Mouse (Mus musculus): Measurements from ENCODE around the gene Ppm1n. TPM values are rescaled to one million over a fixed set of nuclear protein-coding genes. Genes with fewer than 3 reads are reported as not detected.

The Ppm1n gene
- polyA plus RNA-seq, 1 experiment: 11.8 TPM

DNA sequence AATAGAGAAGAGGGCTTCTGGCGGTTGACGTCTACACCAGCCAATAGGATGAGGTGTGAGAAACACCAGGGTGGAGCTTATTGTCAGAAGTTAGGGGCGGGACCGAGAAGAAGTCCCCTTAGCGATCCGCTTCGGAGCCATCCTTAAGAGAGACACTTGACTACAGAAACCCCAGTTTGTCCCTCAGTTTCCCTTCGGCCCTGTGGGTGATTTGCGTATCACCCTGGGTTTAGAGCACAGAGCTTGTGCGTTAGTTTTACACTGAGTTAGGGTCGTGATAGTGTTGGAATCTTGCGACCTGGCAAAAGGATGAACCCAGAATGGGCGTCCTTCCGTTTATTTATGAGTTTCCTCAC is 51.1 kb downstream of the Ppm1n start:
- Histone ChIP-seq H3K36me3 (ENCODE audit: control insufficient read depth, insufficient read depth, low read length) (peaks cover 4% of the 10 kb centered on the region; the same call in 1 of the 2 replicates), H3K4me3 (ENCODE audit: low read depth, low read length) (peak overlapping the region; percentile 67), H3K4me1 (ENCODE audit: control insufficient read depth, insufficient read depth, insufficient read length, low read length) (peaks cover 53% of the 10 kb centered on the region; the same call in 1 of the 2 replicates), H3K27me3 (ENCODE audit: control insufficient read depth, insufficient read depth, low read length) (no peaks in the 10 kb centered on the region), H3K27ac (ENCODE audit: insufficient read depth, low read depth, low read length) (peak overlapping the region; percentile 97)
- TF ChIP-seq POLR2A (IDR thresholded peaks at IDR 0.05; ENCODE audit: low read depth, low read length) (peak; percentile 72; the same call in 1 of the 2 replicates), CTCF (IDR thresholded peaks at IDR 0.05; ENCODE audit: extremely low read depth, insufficient read length, insufficient replicate concordance, low read depth, low read length) (no peak)
- 0% methylated on average over 14 of the region's 14 CpGs for WGBS

DNA sequence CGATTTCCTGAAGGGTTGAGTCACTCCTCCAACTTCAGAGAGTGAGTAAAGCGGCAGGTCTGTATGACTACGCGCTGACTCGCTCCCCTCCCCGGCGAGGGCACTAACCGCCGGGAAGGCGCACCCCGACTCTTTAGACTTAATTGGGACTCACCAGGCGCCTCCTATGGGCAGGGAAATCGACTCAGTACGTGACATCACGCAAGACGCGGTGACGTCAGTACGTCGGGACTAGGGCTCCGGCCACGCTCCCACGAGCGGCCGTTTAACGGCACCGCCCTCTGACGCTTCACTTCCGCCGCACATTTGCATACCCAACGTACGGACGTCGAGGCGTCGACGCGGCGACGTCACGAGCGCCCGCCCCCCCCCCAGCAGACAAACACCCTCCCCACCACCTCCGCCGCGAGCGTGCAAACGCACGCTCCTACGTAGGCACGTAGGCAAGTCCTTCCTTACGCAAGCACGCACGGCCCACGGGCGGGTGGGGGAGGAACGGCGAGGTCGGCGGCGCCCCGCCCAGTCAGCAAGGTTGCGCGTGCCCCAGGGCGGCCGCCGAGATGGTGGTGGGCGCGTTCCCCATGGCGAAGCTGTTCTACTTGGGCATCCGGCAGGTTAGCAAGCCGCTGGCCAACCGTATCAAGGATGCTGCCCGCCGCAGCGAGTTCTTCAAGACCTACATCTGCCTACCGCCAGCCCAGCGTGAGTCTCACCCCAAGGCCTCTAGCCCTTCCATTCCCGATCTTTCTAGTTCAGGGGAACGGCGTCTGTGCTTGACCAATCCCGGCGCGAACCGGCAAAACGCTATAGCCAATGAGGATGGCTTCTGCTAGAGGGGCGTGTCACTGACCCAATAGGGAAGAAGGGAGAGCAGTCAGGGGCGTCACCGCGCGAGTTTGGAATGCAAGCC is 51.7 kb downstream of the Ppm1n start, which contains the start of gene Opa3:
Gene Opa3 (plus strand): TSS at position 452 of the 910 bp plus-strand sequence.
- TF ChIP-seq POLR2A (IDR thresholded peaks at IDR 0.05; ENCODE audit: low read depth, low read length): peak; percentile 98
- peak; percentile 45; the same call in 1 of the 2 replicates for TF ChIP-seq CTCF (IDR thresholded peaks at IDR 0.05; ENCODE audit: extremely low read depth, insufficient read length, insufficient replicate concordance, low read depth, low read length)
- Histone ChIP-seq H3K4me3 (ENCODE audit: low read depth, low read length) (peak within 1 kb of the TSS; percentile 70), H3K27ac (ENCODE audit: insufficient read depth, low read depth, low read length) (peak within 1 kb of the TSS; percentile 99), H3K4me1 (ENCODE audit: control insufficient read depth, insufficient read depth, insufficient read length, low read length) (peaks cover 51% of the 10 kb centered on the region; the same call in 1 of the 2 replicates), H3K36me3 (ENCODE audit: control insufficient read depth, insufficient read depth, low read length) (peaks cover 4% of the 10 kb centered on the region; the same call in 1 of the 2 replicates), H3K27me3 (ENCODE audit: control insufficient read depth, insufficient read depth, low read length) (no peaks in the 10 kb centered on the region)
- under 1% methylated on average over 91 of the region's 91 CpGs for WGBS

DNA sequence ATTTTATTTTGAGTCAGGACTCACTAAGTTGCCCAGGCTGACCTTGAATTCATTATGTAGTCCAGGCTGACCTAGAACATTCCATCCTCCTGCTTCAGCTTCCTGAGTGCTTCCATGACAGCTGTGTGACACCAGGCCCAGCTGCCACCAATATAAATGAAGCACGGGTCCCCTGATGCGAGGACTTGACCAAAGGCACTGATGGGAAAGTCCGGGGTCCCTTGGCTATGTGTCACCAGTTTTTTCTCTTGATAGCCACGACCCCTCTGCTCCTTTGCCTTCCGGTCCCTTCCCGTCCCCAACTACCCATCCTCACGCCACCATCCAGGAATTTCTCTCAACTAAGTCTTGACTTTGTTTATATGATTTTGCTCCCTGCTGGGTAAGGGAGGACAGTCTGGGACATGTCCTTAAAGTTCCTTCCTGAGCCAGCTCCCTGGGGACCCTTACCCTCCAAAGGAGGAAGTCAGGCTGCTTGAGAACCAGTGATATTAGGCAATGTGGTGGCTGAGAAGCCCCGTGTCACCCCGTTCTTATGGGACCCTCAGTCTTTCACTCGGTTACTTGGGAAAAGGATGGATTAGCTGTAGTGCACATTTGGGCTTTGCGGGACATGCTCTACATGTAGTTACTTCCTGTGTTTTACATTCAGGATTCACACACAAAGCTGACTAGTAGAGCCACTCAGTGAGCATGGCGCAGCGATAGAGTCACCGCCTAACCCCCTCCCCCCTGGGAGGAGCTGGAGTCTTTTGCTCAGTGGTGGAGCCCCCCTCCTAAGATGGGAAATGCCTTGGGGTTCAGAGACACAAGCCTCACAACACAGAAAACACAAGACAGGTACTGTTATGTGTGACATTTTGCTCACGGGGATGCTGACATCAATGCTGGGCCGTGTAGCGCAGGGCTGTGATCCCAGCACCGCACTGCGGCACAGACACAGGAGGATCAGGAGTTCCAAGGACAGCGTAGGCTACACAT is 52.8 kb downstream of the Ppm1n start:
- Histone ChIP-seq H3K4me1 (ENCODE audit: control insufficient read depth, insufficient read depth, insufficient read length, low read length) (peaks cover 42% of the 10 kb centered on the region; the same call in 1 of the 2 replicates), H3K4me3 (ENCODE audit: low read depth, low read length) (peak overlapping the region; percentile 69), H3K27me3 (ENCODE audit: control insufficient read depth, insufficient read depth, low read length) (no peaks in the 10 kb centered on the region), H3K36me3 (ENCODE audit: control insufficient read depth, insufficient read depth, low read length) (peaks cover 4% of the 10 kb centered on the region; the same call in 1 of the 2 replicates), H3K27ac (ENCODE audit: insufficient read depth, low read depth, low read length) (peak overlapping the region; percentile 93)
- WGBS: 23% methylated on average over 20 of the region's 20 CpGs
- TF ChIP-seq CTCF (IDR thresholded peaks at IDR 0.05; ENCODE audit: extremely low read depth, insufficient read length, insufficient replicate concordance, low read depth, low read length): no peak
- TF ChIP-seq POLR2A (IDR thresholded peaks at IDR 0.05; ENCODE audit: low read depth, low read length): no peak

Other genes starting within 250 kb of the Ppm1n start
- gene Rsph6a, start 225.4 kb downstream of the Ppm1n start, polyA plus RNA-seq (2012; rRNA removed): not detected in 2 replicates
- 13.9 and 16.3 TPM in 2 replicates for gene Dmwd, start 203.8 kb downstream of the Ppm1n start, polyA plus RNA-seq (2012; rRNA removed)
- gene Dmpk, start 196.2 kb downstream of the Ppm1n start, polyA plus RNA-seq (2012; rRNA removed): 353 and 387 TPM in 2 replicates
- gene Six5, start 185.5 kb downstream of the Ppm1n start, polyA plus RNA-seq (2012; rRNA removed): 14.1 and 14.5 TPM in 2 replicates
- not detected in 2 replicates for gene Gm4969, start 161.7 kb downstream of the Ppm1n start, polyA plus RNA-seq (2012; rRNA removed)
- gene Fbxo46, start 160.2 kb downstream of the Ppm1n start, polyA plus RNA-seq (2012; rRNA removed): 6.1 and 14.9 TPM in 2 replicates
- gene Qpctl, start 130.8 kb downstream of the Ppm1n start, polyA plus RNA-seq (2012; rRNA removed): 5.5 and 6.6 TPM in 2 replicates
- 13.2 and 25.8 TPM in 2 replicates for gene Snrpd2, start 130.3 kb downstream of the Ppm1n start, polyA plus RNA-seq (2012; rRNA removed)
- gene Gipr, start 113.9 kb downstream of the Ppm1n start, polyA plus RNA-seq (2012; rRNA removed): 0.53 and 0.62 TPM in 2 replicates
- gene Eml2, start 103.6 kb downstream of the Ppm1n start, polyA plus RNA-seq (2012; rRNA removed): 15.8 and 17.2 TPM in 2 replicates
- gene Gpr4, start 67.5 kb downstream of the Ppm1n start, polyA plus RNA-seq (2012; rRNA removed): 3.8 and 4.4 TPM in 2 replicates
- 17.1 and 34.6 TPM in 2 replicates for gene Opa3, start 51.7 kb downstream of the Ppm1n start, polyA plus RNA-seq (2012; rRNA removed)
- gene Vasp, start 8.2 kb downstream of the Ppm1n start, polyA plus RNA-seq (2012; rRNA removed): 183 and 517 TPM in 2 replicates
- gene Rtn2, start 2.6 kb upstream of the Ppm1n start, polyA plus RNA-seq (2012; rRNA removed): 6.7 and 11.7 TPM in 2 replicates
- 1.7 and 16.7 TPM in 2 replicates for gene Fosb, start 30.0 kb upstream of the Ppm1n start, polyA plus RNA-seq (2012; rRNA removed)
- 9.3 and 17.5 TPM in 2 replicates for gene Ercc1, start 64.7 kb upstream of the Ppm1n start, polyA plus RNA-seq (2012; rRNA removed)
- 2.0 and 2.5 TPM in 2 replicates for gene Cd3eap, start 79.4 kb upstream of the Ppm1n start, polyA plus RNA-seq (2012; rRNA removed)
- 6.2 and 10.4 TPM in 2 replicates for gene Ppp1r13l, start 79.7 kb upstream of the Ppm1n start, polyA plus RNA-seq (2012; rRNA removed)
- gene Ercc2, start 101.9 kb upstream of the Ppm1n start, polyA plus RNA-seq (2012; rRNA removed): 21.0 and 31.2 TPM in 2 replicates
- gene Klc3, start 124.0 kb upstream of the Ppm1n start, polyA plus RNA-seq (2012; rRNA removed): 2.6 and 3.5 TPM in 2 replicates
- gene Ckm, start 124.7 kb upstream of the Ppm1n start, polyA plus RNA-seq (2012; rRNA removed): 31.9 and 45.3 TPM in 2 replicates
- 11.6 and 27.4 TPM in 2 replicates for gene Mark4, start 178.8 kb upstream of the Ppm1n start, polyA plus RNA-seq (2012; rRNA removed)
- 6.5 and 12.0 TPM in 2 replicates for gene Exoc3l2, start 183.3 kb upstream of the Ppm1n start, polyA plus RNA-seq (2012; rRNA removed)
- 11.9 and 24.9 TPM in 2 replicates for gene Bloc1s3, start 228.3 kb upstream of the Ppm1n start, polyA plus RNA-seq (2012; rRNA removed)
- gene Trappc6a, start 228.3 kb upstream of the Ppm1n start, polyA plus RNA-seq (2012; rRNA removed): 56.3 and 120 TPM in 2 replicates
- 0.23 and 0.43 TPM in 2 replicates for gene Nkpd1, start 237.8 kb upstream of the Ppm1n start, polyA plus RNA-seq (2012; rRNA removed)